Mouse (Mus musculus) Patski (cell line): Measurements from ENCODE around the gene Nrxn3. TPM values are rescaled to one million over a fixed set of nuclear protein-coding genes. Genes with fewer than 3 reads are reported as not detected.

Source experiments
- ATAC-seq: fragments of 100-300 bp; one replicate; pipeline ENCODE4 v1.8.0; 2021
- CTCF ChIA-PET: fragments of 350-600 bp; sonication (Branson Sonifier 250); formaldehyde crosslinking; loops from one replicate; lab custom pipeline; 2022; ENCODE audit warnings: inconsistent platforms; lab: Charles Lee
- POLR2A ChIA-PET: fragments of 350-600 bp; sonication (Branson Sonifier 250); formaldehyde crosslinking; loops from one replicate; lab custom pipeline; 2022; ENCODE audit warnings: antibody characterized with exemption, inconsistent platforms; lab: Charles Lee
- DNase-seq: peaks from one replicate; pipeline ENCODE4 v3.0.0-alpha.2; 2011; ENCODE audit warnings: low read depth, low spot score
- H3K27me3 ChIP-seq: fragments of 371-371 bp; one replicate; pipeline ENCODE4 v1.5.1; 2021
- CTCF ChIP-seq: fragments of 100-300 bp; IDR thresholded peaks from one replicate; pipeline ENCODE4 v1.5.1; 2021
- in situ Hi-C: fragments of 300-500 bp; cut with MboI; formaldehyde crosslinking; loops from 3 replicates; pipeline ENCODE4 v1.11.1; 2018; ENCODE audit warnings: low pct_unique_long_range_greater_than_20kb, mixed read lengths
- polyA plus RNA-seq: library from polyadenylated mRNA; unstranded; gene quantifications from one replicate; pipeline ENCODE4 v1.2.3, GENCODE M21; 2021

The Nrxn3 gene
- polyA plus RNA-seq, 1 experiment from 2014 or later = not detected

DNA sequence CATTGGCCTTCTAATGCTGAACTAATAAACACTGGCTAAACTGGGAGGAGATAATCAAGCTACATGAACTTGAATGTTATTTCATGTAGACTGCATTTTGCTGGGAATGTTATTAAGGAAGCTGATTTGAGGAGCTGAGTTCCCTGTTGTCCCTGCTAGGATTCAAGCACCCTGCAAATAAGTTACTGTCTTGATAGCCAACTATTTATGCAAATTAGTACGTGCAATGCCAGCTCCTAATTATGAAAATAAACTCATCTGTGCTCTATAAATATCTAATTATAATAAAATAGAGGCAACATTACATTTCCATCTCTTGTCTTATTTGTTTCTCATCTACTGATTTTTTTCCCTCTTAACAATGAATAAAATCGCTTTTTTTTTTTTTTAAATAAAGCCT, 135.0 kb downstream of the Nrxn3 start:
- no peak for TF ChIP-seq CTCF
- DNase-seq (no peak), ATAC-seq (no peak)
- CTCF ChIA-PET = no interaction called here
- H3K27me3 ChIP-seq = no peaks in the 10 kb centered on the region
- in situ Hi-C loops = no loop called here
- POLR2A ChIA-PET = no interaction called here

DNA sequence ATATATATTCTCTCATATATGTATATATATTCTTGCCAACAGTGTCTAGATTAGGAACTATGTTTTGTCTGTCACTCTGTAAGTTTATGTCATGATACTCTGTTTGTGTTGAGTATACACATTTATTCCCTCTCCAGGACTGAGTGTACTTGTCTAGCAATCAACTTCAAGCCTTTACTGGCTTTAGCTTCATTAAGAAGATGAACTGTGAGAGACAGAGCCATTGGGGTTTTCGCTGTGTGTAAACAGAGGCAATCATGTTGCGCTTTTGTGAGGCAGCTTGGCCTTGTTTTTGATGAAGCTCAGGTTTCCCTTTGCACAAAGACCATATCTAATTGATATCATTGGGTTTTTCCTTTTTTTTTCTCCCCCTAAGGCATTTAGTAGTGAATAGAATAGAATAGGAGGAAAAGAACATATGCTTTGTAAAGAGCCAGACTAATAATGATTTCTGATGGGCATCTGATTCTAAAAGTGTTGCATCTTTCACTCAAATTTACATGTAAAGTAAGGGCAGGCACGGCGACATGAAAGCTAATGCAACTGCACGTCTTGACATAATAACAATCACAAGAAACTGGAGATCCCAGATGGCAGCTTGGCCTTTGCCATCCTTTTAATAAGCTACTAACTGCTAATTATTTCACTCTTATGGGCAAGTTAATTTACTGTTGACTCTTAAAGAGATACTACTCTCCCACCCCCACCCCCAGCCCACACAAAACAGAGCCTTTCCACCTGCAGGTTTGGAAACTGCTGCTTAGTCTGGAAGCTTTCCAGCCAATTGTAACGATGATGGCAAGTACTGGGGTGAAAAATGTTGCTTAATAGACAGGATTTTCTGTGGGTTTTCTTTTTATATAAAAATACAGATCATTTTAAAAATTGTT, 137.0 kb downstream of the Nrxn3 start:
- ChIA-PET CTCF (no interaction called here), POLR2A (interaction anchor here (0.7 kb wide), 1 partner anchor 42 kb away, joined by 3 read pairs; no protein-coding TSS in a partner anchor)
- no peaks in the 10 kb centered on the region for H3K27me3 ChIP-seq
- ATAC-seq (no peak), DNase-seq (no peak)
- no peak for TF ChIP-seq CTCF
- in situ Hi-C loops = no loop called here

DNA sequence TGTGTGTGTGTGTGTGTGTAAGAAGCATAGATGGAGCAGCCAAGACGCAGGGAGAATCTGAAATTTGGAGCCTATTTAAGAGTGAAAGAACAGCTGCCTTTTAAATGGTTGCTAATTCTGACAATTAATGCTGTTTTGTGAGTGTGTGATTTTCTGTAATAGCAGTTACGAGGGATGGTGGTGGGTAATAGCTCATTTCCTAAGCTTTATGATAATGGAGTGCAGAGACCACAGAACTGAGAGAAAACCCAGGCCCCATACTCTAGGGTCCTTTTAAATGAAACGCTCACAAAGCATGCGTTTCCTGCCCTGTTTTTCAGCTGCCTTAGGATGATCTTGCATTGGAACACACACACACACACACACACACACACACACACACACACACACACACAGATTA, 137.7 kb downstream of the Nrxn3 start:
- in situ Hi-C loops = no loop called here
- no peak for DNase-seq
- ATAC-seq = no peak
- no peak for TF ChIP-seq CTCF
- no peaks in the 10 kb centered on the region for H3K27me3 ChIP-seq
- CTCF ChIA-PET = no interaction called here
- POLR2A ChIA-PET = interaction anchor here (0.7 kb wide), 1 partner anchor 43 kb away, joined by 3 read pairs; no protein-coding TSS in a partner anchor

DNA sequence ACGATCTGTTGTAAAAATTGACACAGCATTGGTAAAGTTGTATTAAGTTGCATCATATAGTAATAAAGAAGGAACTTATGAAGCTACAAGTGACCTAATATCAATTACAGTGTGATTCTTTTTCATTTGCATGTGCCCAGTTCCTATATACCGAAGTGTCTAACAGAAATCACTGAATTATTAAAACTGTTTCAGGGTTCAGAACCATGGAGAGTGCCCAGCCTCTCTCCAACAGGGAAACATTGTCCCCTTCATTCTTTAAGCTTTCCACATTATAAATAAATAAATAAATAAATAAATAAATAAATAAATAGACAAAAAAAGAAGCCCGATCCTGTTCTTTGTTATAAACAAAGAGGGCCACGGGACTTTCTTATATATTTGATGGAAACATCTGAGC, 140.4 kb downstream of the Nrxn3 start:
- ATAC-seq (no peak), DNase-seq (no peak)
- no peak for TF ChIP-seq CTCF
- H3K27me3 ChIP-seq = no peaks in the 10 kb centered on the region
- POLR2A ChIA-PET = no interaction called here
- in situ Hi-C loops = no loop called here
- CTCF ChIA-PET = no interaction called here

DNA sequence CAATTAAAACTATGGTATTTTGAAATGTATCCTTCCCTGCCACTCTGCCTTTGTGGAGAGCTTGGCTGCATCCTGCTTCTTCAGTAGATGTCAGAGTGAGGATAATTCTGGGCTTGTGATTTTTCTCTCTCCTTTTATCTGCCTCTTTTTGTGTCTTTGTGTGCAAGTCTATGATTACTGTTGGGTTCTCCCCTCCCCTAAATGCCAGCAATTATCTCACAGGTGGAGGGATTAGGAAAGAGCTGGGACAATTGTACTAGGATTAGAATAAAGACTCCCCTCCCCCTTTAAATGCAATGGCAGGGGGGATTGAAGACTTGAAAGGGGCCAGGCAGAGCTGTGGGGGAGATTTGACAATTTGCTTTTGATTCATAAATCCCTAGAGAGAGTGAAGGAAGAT, 145.6 kb downstream of the Nrxn3 start:
- no peak for TF ChIP-seq CTCF
- ChIA-PET POLR2A (no interaction called here), CTCF (no interaction called here)
- in situ Hi-C loops = no loop called here
- ATAC-seq (no peak), DNase-seq (no peak)
- H3K27me3 ChIP-seq = no peaks in the 10 kb centered on the region

DNA sequence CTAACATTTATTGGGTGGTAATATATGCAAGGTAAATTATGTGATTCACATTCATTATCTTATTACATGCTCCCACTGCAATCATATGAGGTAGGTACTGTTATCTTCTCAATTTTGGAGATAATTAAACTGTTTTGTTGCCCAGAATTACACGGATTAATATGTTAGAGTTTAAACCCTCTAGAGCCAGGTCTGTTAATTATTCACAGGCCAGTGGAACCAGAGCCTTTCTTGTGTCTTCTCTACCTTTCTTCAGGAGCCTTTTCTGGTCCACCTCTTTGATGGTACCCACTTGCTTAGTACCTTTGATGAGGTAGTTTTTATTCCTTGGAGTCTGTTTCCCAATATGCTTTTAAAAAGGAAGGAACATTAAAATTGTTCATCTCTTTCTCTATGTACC, 174.7 kb downstream of the Nrxn3 start:
- no peaks in the 10 kb centered on the region for H3K27me3 ChIP-seq
- POLR2A ChIA-PET = no interaction called here
- ATAC-seq (no peak), DNase-seq (no peak)
- CTCF ChIA-PET = no interaction called here
- no peak for TF ChIP-seq CTCF
- in situ Hi-C loops = no loop called here

DNA sequence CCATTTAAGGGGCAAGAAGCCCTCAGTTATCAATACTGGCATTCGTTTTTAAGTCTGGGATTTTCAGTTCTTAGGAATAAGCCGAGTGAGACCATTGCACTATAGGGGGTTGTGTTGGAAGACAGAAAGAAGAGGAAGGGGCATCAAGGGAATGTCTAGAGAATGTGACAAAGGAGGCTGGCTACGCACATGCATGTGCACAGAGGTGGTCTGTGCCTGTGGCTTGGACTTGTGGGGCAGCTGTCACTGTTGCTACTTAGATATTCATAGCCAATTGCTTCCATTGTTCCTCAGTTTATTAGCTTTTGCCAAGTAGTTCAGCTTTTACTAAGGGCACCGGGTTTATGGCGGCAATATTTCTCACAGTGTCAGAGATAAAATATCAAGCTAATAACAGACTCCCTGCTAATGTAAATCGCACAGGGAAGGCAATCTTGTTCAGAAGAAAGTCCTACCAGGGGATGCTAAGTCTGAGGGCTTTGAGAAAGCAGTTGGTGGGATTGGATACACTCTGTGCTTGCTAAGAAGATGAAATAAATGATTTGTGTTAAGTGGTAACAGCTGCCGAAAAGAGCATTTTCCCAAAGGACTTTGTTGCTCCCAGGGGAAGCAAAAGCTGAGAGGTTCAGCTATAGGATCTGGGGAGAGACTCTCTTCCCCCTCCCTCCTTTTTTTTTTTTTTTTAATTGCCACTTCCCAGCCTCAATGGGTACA, 177.5 kb downstream of the Nrxn3 start:
- ATAC-seq (no peak), DNase-seq (no peak)
- H3K27me3 ChIP-seq = no peaks in the 10 kb centered on the region
- no peak for TF ChIP-seq CTCF
- in situ Hi-C loops = no loop called here
- CTCF ChIA-PET = no interaction called here
- POLR2A ChIA-PET = no interaction called here

DNA sequence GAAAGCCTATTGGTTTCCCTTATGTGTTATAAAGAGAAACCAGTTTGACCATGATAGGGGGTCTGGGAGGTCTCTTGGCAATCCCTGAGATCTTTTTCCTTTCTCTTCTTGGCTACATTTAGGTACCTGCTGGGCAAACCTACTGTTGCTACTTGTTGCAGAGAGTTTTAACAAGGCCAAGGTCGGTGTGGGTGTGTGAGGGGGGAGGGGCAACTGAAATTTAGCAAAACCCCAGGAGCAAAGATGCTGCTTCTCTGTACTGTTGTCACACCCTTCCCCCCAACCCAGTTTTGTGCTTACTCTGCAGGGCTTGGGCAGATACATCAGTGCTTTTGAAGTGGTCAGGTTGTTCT, 178.0 kb downstream of the Nrxn3 start:
- H3K27me3 ChIP-seq = no peaks in the 10 kb centered on the region
- no peak for DNase-seq
- POLR2A ChIA-PET = no interaction called here
- in situ Hi-C loops = no loop called here
- CTCF ChIA-PET = no interaction called here
- ATAC-seq = no peak
- TF ChIP-seq CTCF = no peak

DNA sequence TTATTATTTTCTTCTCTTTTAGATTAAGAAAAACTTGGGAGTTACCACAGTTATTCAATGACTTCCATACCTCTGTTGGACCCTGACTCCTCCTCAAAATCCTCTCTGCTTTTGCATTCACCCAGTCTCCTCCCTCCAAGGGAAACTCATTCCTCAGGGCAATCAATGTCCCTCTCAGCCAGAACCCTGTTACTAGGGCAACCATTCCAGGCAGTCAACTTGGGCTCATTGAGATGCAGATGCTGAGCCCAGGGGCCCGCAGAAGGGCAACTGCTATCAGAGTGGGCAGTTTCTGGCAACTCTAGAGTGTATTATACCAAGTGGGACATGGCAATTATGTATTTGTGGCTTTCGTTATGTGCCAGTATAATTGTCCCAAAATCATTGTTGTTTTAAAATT, 188.1 kb downstream of the Nrxn3 start:
- ATAC-seq (no peak), DNase-seq (no peak)
- in situ Hi-C loops = no loop called here
- no peaks in the 10 kb centered on the region for H3K27me3 ChIP-seq
- no peak for TF ChIP-seq CTCF
- ChIA-PET POLR2A (no interaction called here), CTCF (no interaction called here)

DNA sequence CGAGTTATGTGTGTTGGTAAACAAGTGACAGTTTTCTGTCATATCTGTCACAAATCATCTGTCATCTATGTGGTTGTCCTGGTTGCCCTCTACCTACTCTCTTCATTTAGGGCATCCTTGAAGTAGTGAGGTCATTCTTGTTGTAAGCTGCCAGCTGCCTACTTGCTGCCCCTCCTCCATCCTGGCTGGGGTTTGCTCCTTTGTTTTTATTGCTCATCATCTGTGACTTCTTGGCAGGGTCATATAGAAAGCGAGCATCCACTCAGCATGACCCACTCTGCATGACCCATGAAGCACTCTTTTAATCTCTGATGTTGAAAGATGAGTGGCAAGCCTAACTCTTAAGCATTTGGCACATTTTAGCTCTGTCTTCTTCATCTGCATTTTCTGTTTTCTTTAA, 194.1 kb downstream of the Nrxn3 start:
- H3K27me3 ChIP-seq = no peaks in the 10 kb centered on the region
- POLR2A ChIA-PET = no interaction called here
- in situ Hi-C loops = no loop called here
- DNase-seq (no peak), ATAC-seq (no peak)
- CTCF ChIA-PET = no interaction called here
- no peak for TF ChIP-seq CTCF

DNA sequence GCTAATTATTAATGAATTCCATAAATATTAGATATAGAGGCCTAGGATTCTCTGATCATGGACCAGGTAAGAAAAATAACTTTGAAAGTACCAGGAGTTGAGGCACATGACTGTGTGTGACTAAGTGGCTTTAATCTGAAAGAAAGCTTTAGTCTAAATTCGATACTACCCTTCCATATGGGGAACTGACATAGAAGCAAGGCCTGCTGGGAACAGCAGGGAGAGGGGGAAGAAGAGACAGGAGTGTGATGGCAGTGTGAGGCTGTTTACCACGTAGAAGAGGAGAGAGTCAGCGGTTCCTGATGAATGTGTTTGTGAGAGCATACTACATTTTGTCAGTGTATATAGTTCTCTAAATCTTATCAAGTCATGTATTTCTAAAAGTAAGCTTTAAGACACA, 202.2 kb downstream of the Nrxn3 start:
- no peak for TF ChIP-seq CTCF
- DNase-seq = no peak
- no peaks in the 10 kb centered on the region for H3K27me3 ChIP-seq
- ATAC-seq = no peak
- ChIA-PET POLR2A (no interaction called here), CTCF (no interaction called here)
- in situ Hi-C loops = no loop called here
